Mouse (Mus musculus) E14TG2a.4 (cell line): Measurements from ENCODE around the gene Atp10a.

Source experiments
- H3K27me3 ChIP-seq: 2 replicates; pipeline ENCODE4 v1.6.1; 2014; ENCODE audit warnings: low read length, control low read depth; ENCODE audit not compliant: insufficient read depth
- H3K36me3 ChIP-seq: 2 replicates; pipeline ENCODE4 v1.6.1; 2014; ENCODE audit warnings: low read length, control low read depth; ENCODE audit not compliant: insufficient read depth
- H3K4me1 ChIP-seq: replicated peaks from 2 replicates; pipeline ENCODE4 v1.6.1; 2014; ENCODE audit warnings: low read depth, low read length, control low read depth
- H3K4me3 ChIP-seq: replicated peaks from 2 replicates; pipeline ENCODE4 v1.5.1; 2014; ENCODE audit warnings: mild to moderate bottlenecking, low read length
- H3K9me3 ChIP-seq: 2 replicates; pipeline ENCODE4 v1.6.1; 2014; ENCODE audit warnings: low read length, control low read depth
- CTCF ChIP-seq: conservative IDR thresholded peaks from 2 replicates; pipeline ENCODE4 v1.5.1; 2014; ENCODE audit warnings: low read length
- NANOG ChIP-seq: IDR thresholded peaks from 2 replicates; pipeline ENCODE4 v1.6.1; 2014; ENCODE audit warnings: borderline replicate concordance, low read length, mixed read lengths
- POU5F1 ChIP-seq: IDR thresholded peaks from 2 replicates; pipeline ENCODE4 v1.6.1; 2014; ENCODE audit warnings: low read length, borderline replicate concordance

Atp10a gene

GRCm38 (mm10) chr7:58863174-58863573 is 207.2 kb downstream of the Atp10a start:
- Histone ChIP-seq H3K9me3 (peaks cover 44% of the 10 kb centered on the region), H3K4me1 (no peaks in the 10 kb centered on the region), H3K27me3 (no peaks in the 10 kb centered on the region), H3K36me3 (no peaks in the 10 kb centered on the region), H3K4me3 (no peak overlapping the region)
- TF ChIP-seq NANOG (no peak), CTCF (no peak), POU5F1 (no peak)

- Histone ChIP-seq H3K9me3 (peaks cover 76% of the 10 kb centered on the region), H3K36me3 (no peaks in the 10 kb centered on the region), H3K4me1 (no peaks in the 10 kb centered on the region), H3K4me3 (no peak overlapping the region), H3K27me3 (no peaks in the 10 kb centered on the region)
- TF ChIP-seq CTCF (no peak), POU5F1 (no peak), NANOG (no peak)
These were observed 211.1 kb downstream of the Atp10a start for GRCm38 (mm10) chr7:58866865-58867614.

GRCm38 (mm10) chr7:58870661-58871060 is 214.7 kb downstream of the Atp10a start:
- TF ChIP-seq POU5F1 (no peak), NANOG (no peak), CTCF (no peak)

GRCm38 (mm10) chr7:58873676-58874075 is 217.7 kb downstream of the Atp10a start:
- H3K36me3 ChIP-seq = no peaks in the 10 kb centered on the region
- H3K4me3 ChIP-seq = no peak overlapping the region
- H3K9me3 ChIP-seq = peaks cover 33% of the 10 kb centered on the region
- no peaks in the 10 kb centered on the region for H3K27me3 ChIP-seq
- no peak for TF ChIP-seq POU5F1
- no peak for TF ChIP-seq NANOG
- TF ChIP-seq CTCF = no peak
- no peaks in the 10 kb centered on the region for H3K4me1 ChIP-seq

More at GRCm38 (mm10) chr7:58870661-58871060, 214.7 kb downstream of the Atp10a start:
- Histone ChIP-seq H3K27me3 (no peaks in the 10 kb centered on the region), H3K4me3 (no peak overlapping the region), H3K4me1 (no peaks in the 10 kb centered on the region), H3K36me3 (no peaks in the 10 kb centered on the region), H3K9me3 (peaks cover 58% of the 10 kb centered on the region)
